Mouse (Mus musculus) G1E-ER4 (cell line): ENCODE results near the gene E130311K13Rik. TPM values are rescaled to one million over a fixed set of nuclear protein-coding genes. Genes with fewer than 3 reads are reported as not detected.

Source experiments
- GATA1 ChIP-seq: IDR thresholded peaks from one replicate; pipeline ENCODE4 v1.8.0; 2012; ENCODE audit warnings: low read length, inconsistent platforms
- polyA plus RNA-seq: library from polyadenylated mRNA; stranded (reverse); fragments of >175 nt; gene quantifications from 2 replicates; pipeline ENCODE4 v1.2.3, GENCODE M21; 2012

E130311K13Rik gene
- polyA plus RNA-seq, result 5.4 and 8.1 TPM in 2 replicates

DNA sequence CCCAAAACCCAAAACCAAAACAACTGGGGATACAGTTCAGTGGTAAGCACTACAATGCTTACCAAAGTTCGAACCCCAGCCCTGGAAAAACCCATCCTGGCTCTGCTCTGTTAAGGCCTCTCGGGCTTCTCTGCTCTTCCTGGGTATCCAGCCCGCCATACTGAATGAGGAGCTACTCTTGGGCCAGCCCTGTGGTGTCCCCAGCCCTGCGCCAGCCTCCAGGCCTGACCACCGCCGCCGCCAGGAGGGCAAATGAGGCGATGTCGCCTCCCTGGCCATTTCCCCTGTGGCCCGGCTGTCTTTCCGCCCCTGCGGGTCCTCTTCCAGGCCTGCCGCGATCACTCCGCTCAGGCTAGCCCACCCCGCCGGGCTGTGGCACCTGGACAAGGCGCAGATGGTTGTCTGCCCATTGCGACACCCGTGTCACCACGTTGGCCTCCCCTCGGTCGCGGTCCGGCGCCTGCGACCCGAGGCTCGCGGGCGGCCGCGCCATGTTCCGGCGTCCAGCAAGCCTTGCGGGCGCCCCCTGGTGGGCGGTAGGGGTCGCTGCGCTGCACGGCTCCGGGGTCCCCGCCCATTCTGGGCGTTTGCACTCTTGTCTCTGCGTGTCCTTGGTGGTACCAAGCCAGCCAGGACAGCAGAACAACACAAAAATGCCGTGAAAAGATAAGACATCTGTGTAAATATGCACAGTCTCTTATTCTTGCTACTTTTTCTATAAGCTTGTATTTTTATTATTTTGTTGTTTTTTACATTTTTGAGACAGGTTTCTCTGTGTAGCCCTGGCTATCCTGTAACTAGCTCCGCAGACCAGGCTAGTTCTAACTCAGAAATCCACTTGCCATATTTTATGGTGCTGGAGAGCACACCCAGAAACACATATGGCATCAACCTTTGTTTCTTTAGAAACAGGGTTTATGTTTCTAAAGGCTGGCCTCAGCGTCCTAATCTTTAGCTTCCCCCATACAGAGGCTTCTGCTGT lies at the start of gene E130311K13Rik:
E130311K13Rik (minus strand) TSS at position 595 of the 982 bp plus-strand sequence.
- no peak for TF ChIP-seq GATA1

DNA sequence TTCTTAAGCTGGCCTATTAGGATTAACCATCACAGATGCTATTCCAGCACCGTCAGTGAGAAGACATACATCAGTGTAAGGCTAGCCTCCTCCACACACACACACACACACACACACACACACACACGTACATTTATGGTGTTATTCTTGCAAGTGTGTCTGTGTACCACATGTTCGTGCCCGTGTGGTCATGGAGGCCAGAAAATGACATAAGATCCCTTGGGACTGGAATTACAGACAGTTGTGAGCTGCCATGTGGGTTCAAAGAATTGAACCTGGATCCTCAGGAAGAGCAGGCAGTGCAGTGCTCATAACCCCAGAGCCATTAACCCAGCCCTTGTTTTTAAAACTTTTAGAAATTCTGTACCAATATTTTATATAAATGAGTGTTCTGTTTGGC lies 48.6 kb upstream of the E130311K13Rik start:
- no peak for TF ChIP-seq GATA1

DNA sequence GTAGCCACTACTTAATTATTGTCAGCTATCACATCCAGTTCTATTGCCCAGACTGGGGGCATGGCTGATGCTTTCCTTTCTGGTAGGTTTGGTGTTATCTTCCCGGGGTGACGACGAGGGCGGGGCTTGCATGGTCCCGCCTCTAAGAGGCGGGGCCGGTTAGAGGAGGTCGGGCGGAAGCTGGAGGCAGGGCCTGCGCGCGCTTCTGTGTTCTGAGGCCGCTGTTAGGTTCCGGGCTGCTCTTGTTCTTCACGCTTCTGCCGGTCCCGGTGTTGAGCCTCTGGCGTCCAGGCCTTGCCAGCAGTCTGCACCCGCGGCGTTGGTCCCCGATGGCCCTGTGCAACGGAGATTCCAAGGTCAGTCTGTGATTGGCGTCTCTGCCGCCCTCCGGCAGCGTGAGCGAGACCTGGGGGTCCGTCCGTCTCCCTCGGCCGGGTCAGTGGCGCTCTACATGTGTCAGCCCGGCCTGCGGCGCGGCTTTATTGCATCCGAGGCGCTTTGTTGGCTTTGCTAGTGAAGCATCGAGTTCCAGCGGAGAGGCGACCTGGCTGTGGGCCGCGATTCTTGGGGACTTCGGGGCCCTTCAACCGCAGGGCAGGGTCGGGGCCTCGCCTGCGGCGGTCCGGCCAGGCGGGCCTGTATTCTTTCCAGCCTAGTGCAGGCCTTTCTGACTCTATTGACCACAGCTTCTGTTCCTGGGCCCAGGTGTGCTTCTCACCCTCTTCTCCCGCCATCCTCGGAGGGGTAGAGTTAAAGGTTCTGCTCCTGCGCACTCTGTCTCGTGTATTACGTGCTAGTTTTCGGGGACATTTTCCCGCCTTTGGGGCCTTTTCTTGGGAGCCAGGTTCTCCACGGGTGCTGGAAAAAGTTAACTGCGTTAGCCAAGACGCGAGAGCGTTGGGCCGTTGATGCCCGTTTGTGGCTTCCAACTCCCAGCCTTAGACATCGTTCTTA lies 47.0 kb upstream of the E130311K13Rik start, which contains the start of gene Gmps:
Gmps (plus strand) TSS at position 152 of the 954 bp plus-strand sequence.
- no peak for TF ChIP-seq GATA1

DNA sequence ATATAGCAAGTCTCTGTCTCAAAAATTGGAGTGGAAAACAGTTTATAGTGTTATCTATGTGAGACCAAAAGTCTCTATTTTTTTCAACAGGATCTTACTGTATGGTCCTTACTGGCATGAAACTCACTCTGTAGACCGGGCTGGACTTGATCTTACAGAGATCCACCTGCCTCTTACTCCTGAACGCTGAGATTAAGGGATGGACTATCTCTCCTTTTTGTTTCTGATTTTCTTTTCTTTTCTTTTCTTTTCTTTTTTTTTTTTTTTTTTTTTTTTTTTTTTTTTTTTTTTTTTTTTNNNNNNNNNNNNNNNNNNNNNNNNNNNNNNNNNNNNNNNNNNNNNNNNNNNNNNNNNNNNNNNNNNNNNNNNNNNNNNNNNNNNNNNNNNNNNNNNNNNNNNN lies 36.7 kb upstream of the E130311K13Rik start:
- no peak for TF ChIP-seq GATA1

DNA sequence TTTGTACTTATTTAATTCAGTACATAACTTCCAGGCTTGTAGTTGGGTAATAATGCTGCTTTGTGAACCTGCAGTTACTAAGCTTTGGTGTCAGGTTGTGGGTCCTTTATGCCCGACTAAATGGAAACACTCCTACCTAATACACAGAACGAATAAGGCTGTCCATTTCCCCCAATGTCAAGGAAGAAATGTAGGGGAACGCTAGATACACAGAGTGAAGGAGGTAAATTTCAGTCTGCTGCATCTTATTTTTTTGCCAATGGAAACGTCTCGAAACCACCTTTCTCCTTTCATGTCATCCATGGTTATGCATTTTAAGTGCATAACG lies 35.6 kb upstream of the E130311K13Rik start:
- TF ChIP-seq GATA1, result no peak

DNA sequence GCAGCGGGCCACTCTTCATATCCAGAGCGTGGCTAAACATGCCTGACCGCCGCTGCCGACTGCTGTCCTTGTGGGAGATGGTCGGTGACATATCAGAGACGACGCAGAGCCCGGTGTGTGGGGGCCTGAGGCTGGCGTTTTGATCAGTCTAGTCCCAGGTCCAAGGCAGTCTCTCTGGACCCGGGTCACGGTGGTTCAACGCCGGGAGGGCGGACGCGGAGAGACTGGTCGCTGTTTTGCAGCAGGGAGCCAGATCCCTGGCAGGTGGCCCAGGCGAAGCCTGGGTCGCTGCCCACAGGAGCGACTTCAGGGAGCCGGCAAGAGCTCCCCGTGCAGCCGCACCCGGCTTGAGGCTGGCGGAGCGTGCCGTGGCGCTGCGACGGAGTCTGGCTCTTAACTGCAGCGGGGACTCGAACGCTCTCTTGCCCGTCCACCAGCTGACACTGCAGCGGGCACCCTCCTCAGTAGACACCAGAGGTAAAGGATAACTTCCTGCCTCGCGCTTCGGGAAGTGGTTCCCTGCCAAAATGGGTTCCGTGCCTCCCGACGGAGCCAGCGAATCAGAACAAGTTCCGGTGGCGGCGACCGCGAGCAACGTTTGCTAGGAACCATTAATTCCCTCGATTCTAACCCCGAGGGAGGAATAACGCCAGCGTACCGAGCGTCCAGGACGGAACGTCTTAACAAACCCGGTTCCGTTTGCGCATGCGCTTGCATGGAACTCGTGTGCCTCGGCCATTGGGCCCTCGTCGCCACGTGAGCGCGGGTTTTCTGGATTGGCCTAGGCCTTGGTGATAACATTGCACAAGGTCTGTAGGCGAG lies 35.0 kb upstream of the E130311K13Rik start, which contains the start of gene Slc33a1:
Slc33a1 (minus strand) TSS at position 669 of the 822 bp plus-strand sequence.
- no peak for TF ChIP-seq GATA1

DNA sequence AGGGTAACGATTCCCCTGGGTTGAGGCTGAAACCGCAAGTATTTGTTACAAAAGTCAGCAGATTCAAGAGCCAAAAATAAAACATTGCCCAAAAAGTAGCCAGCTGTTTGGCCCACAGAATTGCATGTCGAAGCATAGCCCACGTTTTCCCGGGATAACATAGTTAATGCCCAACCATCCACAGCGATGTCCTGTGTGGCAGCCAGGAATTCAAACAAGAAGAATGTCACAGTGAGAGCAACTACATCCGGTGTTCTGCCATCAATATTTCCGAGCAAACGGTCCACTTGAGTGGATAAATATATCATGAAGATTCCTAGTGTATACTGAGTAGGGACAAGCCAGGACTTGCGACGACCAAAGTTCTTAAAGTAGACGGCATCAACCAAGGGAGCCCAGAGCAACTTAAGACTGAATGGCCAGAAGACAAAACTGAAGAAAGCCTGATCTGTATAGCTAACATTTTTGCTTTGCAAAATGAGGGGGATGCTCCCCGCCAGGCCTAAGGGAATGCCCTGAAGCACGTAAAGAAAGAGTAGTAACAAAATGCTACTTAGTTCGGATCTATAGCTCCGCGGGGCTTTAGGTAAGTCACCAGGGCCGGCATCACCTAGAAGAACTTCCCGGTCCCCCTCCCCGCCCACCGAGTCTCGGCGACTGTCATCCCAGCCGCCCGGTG lies 34.3 kb upstream of the E130311K13Rik start:
- TF ChIP-seq GATA1, result no peak

DNA sequence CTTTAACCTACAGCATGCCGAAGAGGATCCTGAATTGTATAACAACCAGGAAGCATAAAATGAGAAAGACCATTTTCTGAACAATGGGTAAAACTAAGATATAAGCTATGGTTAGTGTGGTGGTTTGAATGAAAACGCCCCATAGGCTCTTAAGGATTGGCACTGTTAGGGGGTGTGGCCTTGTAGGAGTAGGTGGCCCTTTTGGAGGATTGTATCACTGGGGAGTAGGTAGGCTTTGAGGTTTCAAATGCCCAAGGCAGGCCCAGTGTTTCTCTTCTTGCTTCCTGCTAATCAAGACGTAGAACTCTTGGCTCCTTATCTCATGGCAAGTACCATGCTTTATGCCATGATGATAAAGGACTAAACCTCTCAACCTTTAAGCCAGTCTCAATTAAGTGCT lies 20.6 kb upstream of the E130311K13Rik start:
- no peak for TF ChIP-seq GATA1

DNA sequence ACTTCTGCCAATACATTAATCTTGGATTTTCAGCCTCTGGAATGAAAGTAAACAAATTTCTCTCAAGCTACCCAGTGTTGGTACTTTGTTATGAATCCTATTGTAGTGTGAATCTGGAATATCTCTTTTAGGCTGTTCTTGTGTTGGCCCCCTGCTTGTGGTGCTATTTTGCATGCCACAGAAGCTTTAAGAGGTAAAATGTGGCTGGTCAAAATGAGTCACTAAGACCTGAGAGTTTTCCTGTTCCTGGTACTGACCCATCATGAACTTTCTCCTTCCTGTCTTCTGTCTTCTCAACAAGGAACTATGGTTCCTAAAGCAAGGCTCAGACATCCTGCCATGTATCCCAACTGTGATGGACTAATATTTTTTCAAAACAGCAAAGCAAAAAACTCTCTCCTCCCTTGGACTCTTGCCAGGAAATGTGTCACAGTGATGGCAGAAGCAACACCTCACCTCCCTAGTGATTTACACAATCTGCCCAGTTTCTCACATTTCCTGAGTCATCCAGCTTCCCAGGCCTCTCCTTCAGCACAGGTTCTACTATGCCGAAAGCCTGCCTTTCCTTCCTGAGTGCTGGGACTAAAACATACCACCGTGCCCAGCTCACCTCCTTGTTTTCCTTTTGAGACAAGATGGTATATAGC lies 12.1 kb upstream of the E130311K13Rik start:
- TF ChIP-seq GATA1, result no peak

DNA sequence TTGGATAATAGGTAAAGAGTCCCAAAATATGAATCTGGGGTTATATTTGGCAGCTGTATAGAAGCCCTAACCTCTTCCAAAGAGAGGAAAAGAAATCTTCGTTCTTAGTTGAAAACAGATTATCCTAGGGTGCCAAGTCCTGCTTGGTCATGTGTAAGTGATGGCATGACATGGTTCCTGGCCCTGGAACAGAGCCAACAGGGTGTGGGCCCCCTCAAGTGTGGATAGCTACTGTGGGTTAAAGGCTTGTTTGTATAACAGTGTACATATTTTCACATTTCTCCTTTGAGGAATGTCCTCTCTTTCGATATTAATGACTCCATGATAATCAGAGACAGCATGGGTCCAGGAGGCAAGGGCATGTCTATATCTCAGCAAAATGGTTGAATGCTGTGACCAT lies 9.7 kb upstream of the E130311K13Rik start:
- no peak for TF ChIP-seq GATA1

DNA sequence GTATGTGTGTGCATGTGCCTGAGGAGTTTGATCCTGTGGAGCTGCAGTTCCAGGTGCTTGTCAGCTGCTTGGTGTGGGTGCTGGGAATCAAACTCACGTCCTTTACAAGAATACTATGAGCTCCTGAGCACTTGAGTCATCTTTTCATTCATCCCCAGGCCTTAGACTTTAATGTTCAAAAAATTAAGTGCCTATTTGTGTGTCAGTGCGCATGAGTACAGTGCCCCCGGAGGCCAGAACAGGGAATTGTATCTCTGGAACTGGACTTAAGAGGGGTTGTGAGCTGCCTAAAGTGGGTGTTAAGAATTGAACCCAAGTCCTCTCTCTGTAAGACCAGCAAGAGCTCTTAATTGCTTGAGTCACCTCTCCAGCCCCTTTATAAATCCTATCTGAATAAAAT lies 9.6 kb downstream of the E130311K13Rik start:
- no peak for TF ChIP-seq GATA1

DNA sequence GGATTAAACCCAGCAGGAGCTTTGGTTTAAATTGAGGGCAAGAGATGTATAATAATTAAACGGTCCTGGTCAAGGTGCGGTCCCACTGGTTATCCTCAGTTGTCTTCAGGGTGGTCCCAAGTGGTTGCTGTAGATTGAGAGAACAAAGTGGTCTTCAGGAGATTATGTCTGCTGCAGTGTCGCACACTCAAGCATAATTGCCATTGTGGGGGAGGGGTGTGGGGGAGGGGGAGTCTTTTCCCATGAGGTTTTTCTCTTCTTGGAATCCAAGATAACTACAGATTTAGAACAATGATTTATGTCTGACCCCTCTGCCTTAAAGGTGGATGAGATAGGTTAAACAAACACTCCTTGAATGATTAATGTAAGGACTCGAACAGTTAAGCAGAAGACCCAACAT lies 19.0 kb downstream of the E130311K13Rik start:
- no peak for TF ChIP-seq GATA1

DNA sequence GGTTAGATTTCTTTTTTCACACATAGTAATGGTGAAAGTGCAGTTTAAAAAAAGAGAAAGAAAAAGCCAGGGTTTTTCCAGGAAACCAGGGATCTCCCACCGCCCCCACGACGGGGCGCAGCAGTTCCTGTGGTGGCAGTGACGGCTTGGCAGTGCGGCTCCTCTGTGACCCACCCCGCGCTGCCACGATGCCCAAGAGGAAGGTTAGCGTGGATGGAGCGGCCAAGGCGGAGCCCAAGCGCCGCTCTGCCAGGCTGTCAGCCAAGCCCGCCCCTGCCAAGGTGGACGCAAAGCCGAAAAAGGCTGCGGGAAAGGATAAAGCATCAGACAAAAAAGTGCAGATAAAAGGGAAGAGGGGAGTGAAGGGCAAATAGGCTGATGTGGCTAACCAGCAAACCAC lies 24.0 kb downstream of the E130311K13Rik start:
- TF ChIP-seq GATA1, result no peak

DNA sequence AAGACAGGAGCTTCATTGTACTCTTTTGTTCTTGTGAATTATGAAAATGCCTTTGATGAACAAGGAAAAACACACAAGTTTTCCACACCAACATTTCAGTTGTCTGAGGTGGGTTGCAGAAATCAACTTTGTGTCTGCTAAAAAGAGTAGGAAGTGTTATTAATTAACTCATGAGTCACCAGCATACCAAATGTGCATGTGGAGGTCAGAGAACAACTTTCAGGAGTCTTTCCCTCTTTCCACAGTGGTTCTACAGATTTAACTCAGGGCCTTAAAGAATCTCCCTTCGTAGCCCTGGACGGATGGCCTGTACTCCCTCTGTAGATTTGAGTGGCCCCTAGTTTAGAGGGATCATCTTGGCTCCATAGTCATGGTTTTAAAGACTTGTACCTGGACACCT lies 25.1 kb downstream of the E130311K13Rik start:
- no peak for TF ChIP-seq GATA1
